Mouse (Mus musculus) stomach, embryonic 16.5 days (tissue): ENCODE results near the gene Mapkap1. TPM values are rescaled to one million over a fixed set of nuclear protein-coding genes. Genes with fewer than 3 reads are reported as not detected.

ENCODE experiments used
- ATAC-seq: fragments of 200-750 bp; cut with Nextera tagmentation; 2 replicates; pipeline ENCODE4 v1.8.0; 2017; ENCODE audit warnings: moderate number of reproducible peaks, moderate TSS enrichment; ENCODE audit not compliant: insufficient read depth, low FRiP score
- H3K27ac ChIP-seq: fragments of 300-500 bp; sonication (generic); 2 replicates; pipeline ENCODE4 v1.5.1; 2014; ENCODE audit warnings: low read length
- H3K27me3 ChIP-seq: fragments of 300-500 bp; sonication (generic); 2 replicates; pipeline ENCODE4 v1.6.1; 2014; ENCODE audit warnings: low read length, control low read depth, mixed read lengths; ENCODE audit not compliant: control insufficient read depth, insufficient read depth
- H3K36me3 ChIP-seq: fragments of 300-500 bp; sonication (generic); 2 replicates; pipeline ENCODE4 v1.6.1; 2014; ENCODE audit warnings: low read length; ENCODE audit not compliant: control insufficient read depth, insufficient read depth
- H3K4me1 ChIP-seq: fragments of 300-500 bp; sonication (generic); 2 replicates; pipeline ENCODE4 v1.6.1; 2014; ENCODE audit warnings: low read length, control low read depth, mixed read lengths; ENCODE audit not compliant: control insufficient read depth, insufficient read depth
- H3K4me2 ChIP-seq: fragments of 300-500 bp; sonication (generic); 2 replicates; pipeline ENCODE4 v1.6.1; 2014; ENCODE audit warnings: low read depth, low read length, mixed read lengths
- H3K4me3 ChIP-seq: fragments of 300-500 bp; sonication (generic); replicated peaks from 2 replicates; pipeline ENCODE4 v1.5.1; 2014; ENCODE audit warnings: mild to moderate bottlenecking, low read length
- H3K9ac ChIP-seq: fragments of 300-500 bp; sonication (generic); 2 replicates; pipeline ENCODE4 v1.6.1; 2014; ENCODE audit warnings: low read length
- H3K9me3 ChIP-seq: fragments of 300-500 bp; sonication (generic); replicated peaks from 2 replicates; pipeline ENCODE4 v1.6.1; 2016; ENCODE audit warnings: low read length, control low read depth; ENCODE audit not compliant: control insufficient read depth
- WGBS: fragments of 180-500 bp; shearing (Covaris S2); extraction: QIAGEN DNeasy Blood & Tissue Kit; methylation state at CpG from one replicate; pipeline ENCODE4 v1.1.7; 2014; 5-methylcytosine and 5-hydroxymethylcytosine counted together
- polyA plus RNA-seq: library from polyadenylated mRNA; unstranded; fragments of >200 nt; fragmentation: Nextera tagmentation; extraction: Ambion mirVana; gene quantifications from 2 replicates; pipeline ENCODE4 v1.2.1, GENCODE M21; 2015

Gene Mapkap1
- polyA plus RNA-seq, 1 experiment from 2014 or later, result 66.9 TPM

DNA sequence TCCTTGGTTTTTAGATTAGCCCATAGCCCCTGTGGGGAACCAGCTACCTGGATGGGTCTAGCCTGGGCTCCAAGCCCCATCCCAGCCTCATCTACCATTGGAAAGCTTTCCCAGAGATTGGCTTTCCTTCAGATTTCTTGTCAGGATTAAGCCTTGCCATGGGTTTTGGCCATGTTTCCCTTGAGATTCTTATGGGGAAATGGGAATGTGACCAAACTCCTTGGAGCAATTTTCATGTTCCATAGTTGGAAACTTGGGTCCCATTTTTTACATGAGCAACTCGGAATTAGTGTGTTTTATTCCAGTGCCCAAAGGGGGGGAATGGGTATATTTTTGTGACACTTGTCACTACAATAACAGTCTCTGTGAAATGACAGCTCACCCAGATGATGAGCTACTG is 125.8 kb downstream of the Mapkap1 start:
- no peak for ATAC-seq
- H3K4me1 ChIP-seq, result peaks cover 25% of the 10 kb centered on the region
- H3K27me3 ChIP-seq, result no peaks in the 10 kb centered on the region
- 0 out of 2 replicates have a peak, but pooled peaks cover 3% of the 10 kb centered on the region for H3K36me3 ChIP-seq
- no peak overlapping the region for H3K4me3 ChIP-seq
- no peak overlapping the region for H3K9ac ChIP-seq
- H3K4me2 ChIP-seq, result no peak overlapping the region
- H3K9me3 ChIP-seq, result no peaks in the 10 kb centered on the region
- 66% methylated on average over 1 of the region's 1 CpGs for WGBS
- H3K27ac ChIP-seq, result peak overlapping the region; percentile 77

DNA sequence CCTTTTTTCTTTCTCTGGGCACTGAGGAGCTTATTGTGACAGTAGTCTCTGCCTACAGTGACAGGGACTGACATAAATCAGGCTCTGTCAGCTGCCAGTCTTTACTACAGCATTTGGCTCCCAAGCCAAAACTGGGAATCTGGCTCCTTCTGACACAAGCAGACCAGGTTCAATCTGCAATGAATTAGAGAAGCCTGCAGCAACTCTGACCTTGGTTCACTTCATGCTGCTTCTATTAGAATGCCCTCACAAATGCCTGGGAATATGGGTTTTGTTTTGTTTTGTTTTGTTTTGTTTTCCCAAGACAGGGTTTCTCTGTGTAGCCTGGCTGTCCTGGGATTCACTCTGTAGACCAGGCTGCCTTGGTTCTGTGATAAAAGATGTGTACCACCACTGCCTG is 126.7 kb downstream of the Mapkap1 start:
- H3K9ac ChIP-seq, result no peak overlapping the region
- 0 out of 2 replicates have a peak, but pooled peaks cover 3% of the 10 kb centered on the region for H3K36me3 ChIP-seq
- H3K4me2 ChIP-seq, result no peak overlapping the region
- no peak overlapping the region for H3K4me3 ChIP-seq
- H3K27me3 ChIP-seq, result no peaks in the 10 kb centered on the region
- no peak for ATAC-seq
- H3K27ac ChIP-seq, result no peak overlapping the region
- H3K9me3 ChIP-seq, result no peaks in the 10 kb centered on the region
- peaks cover 22% of the 10 kb centered on the region for H3K4me1 ChIP-seq

DNA sequence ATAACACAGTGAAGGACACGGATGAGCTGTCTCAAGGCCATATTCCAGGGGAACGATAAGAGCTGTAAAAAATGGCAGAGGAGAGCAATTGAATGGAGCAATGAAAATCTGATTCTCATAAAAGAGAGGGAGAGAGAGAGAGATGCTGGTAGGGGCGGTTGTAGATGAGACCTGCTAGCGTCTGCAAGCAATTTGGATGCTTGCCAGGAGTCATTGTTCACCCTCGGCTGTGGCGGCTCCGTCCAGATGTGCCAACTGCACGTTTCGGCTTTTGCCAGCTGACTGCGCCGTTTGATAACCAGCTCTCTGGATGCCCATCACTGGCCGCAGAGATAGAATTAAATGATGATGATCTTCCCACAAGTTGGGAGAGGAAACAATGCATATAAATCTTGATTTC is 128.4 kb downstream of the Mapkap1 start:
- Histone ChIP-seq H3K4me2 (no peak overlapping the region), H3K36me3 (no peaks in the 10 kb centered on the region), H3K9ac (no peak overlapping the region), H3K4me1 (peaks cover 21% of the 10 kb centered on the region), H3K27me3 (no peaks in the 10 kb centered on the region), H3K27ac (no peak overlapping the region), H3K4me3 (no peak overlapping the region), H3K9me3 (no peaks in the 10 kb centered on the region)
- no peak for ATAC-seq
- 55% methylated on average over 12 of the region's 12 CpGs for WGBS

DNA sequence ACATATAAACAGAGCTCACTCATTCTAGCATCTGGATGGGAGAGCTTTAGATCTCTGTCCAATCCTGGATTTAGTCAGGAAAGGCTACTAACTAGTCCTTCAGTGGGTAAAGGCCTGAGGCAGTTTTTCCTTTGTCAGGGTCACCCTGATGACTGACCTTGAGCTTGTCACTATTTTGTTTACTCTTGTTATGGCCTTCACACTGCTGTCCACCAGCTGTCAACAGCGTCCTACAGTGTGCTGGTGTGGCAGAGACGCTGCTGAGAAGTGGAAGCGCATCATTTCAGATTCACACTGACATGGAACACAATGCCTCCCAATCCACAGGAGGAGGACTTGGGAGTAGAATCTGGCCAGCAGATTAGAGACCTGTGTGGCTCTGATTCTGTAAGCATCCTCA is 130.8 kb downstream of the Mapkap1 start:
- H3K4me1 ChIP-seq, result peaks cover 3% of the 10 kb centered on the region
- H3K4me3 ChIP-seq, result no peak overlapping the region
- WGBS, result 82% methylated on average over 3 of the region's 3 CpGs
- no peaks in the 10 kb centered on the region for H3K9me3 ChIP-seq
- H3K27ac ChIP-seq, result no peak overlapping the region
- H3K27me3 ChIP-seq, result no peaks in the 10 kb centered on the region
- no peaks in the 10 kb centered on the region for H3K36me3 ChIP-seq
- no peak overlapping the region for H3K9ac ChIP-seq
- H3K4me2 ChIP-seq, result no peak overlapping the region
- no peak for ATAC-seq

DNA sequence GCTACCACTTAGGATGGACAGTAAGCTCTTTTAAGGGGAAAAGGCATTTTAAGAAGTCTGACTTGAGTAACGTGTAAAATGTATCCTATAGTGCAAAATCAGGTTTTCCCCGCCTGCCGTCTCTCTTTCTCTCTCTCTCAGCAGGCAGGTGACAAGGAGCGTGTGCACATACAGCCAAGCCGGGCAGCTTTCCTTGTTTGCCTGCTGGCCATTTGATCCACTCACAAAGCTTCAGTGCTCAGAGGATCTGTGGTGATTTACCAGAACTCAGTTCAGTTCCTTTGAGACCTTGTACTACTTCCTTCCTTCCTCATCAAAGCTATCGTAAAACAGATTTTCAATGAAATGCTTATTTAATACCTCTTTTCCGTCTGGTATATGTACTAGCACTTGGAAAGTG is 137.0 kb downstream of the Mapkap1 start:
- H3K4me1 ChIP-seq, result peaks cover 16% of the 10 kb centered on the region
- H3K9ac ChIP-seq, result no peak overlapping the region
- no peak for ATAC-seq
- 64% methylated on average over 7 of the region's 7 CpGs for WGBS
- H3K27me3 ChIP-seq, result no peaks in the 10 kb centered on the region
- H3K9me3 ChIP-seq, result no peaks in the 10 kb centered on the region
- no peak overlapping the region for H3K27ac ChIP-seq
- no peak overlapping the region for H3K4me3 ChIP-seq
- no peaks in the 10 kb centered on the region for H3K36me3 ChIP-seq
- H3K4me2 ChIP-seq, result no peak overlapping the region

DNA sequence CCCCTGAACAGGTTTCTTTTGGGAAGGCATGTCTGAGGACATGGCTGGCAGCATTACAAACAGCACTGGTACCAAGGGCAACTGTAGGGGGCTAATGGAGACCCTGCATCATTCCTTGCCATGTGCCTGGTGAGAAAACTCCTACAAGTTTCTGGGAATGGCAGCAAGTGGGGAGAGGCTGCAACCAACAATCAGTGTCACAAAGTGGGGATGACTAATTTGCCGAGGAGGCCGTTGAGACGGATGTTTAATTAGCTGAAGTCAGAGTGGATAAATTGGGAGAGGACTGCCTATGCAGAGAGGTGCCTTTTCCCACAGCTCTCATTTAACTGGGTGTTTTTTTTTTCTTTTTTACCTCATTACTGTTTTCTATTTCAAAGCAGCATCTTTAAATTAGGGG is 137.4 kb downstream of the Mapkap1 start:
- Histone ChIP-seq H3K9me3 (no peaks in the 10 kb centered on the region), H3K27me3 (no peaks in the 10 kb centered on the region), H3K4me3 (no peak overlapping the region), H3K4me2 (no peak overlapping the region), H3K36me3 (no peaks in the 10 kb centered on the region), H3K9ac (no peak overlapping the region; the same call in 1 of the 2 replicates), H3K27ac (no peak overlapping the region), H3K4me1 (peaks cover 16% of the 10 kb centered on the region)
- ATAC-seq, result no peak
- WGBS, result 43% methylated on average over 3 of the region's 3 CpGs

DNA sequence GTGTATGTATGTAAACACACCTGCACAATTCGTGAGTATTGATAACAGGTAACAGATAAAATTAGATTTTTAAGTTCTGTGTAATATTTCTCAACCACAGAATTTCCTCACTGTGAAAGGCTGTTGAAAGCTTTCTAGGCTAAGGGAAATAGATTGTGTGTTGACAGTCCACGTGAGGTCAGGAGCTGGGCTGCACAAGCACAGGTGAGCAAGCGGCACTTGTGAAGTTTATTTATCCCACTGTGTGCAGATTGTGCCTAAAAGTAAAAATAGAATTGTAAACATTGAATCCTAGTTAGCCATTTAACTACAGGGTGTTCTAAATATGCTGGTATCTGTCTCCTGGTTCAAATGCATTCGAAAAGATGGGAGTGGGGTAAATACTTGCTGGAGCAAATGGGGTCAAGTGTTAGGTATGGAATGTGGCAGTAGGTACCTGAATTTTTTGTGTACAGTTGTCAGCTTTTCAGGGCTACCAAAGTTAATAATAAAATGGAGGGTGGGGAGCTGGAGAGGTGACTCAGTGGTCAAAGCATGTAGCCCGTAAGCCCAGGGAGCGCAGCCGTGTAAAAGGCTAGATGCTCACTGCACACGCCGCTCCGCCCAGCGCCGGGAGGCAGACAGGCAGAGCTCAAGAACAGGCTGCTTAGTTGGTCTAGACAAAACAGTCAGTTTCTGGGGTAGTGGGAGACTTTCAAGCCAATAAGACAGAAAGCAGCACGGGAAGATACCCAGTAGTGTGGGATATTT is 138.2 kb downstream of the Mapkap1 start:
- no peaks in the 10 kb centered on the region for H3K9me3 ChIP-seq
- peaks cover 21% of the 10 kb centered on the region for H3K4me1 ChIP-seq
- H3K27me3 ChIP-seq, result no peaks in the 10 kb centered on the region
- no peak overlapping the region for H3K4me2 ChIP-seq
- H3K9ac ChIP-seq, result no peak overlapping the region
- H3K36me3 ChIP-seq, result no peaks in the 10 kb centered on the region
- 73% methylated on average over 13 of the region's 13 CpGs for WGBS
- no peak overlapping the region for H3K4me3 ChIP-seq
- no peak; the same call in 1 of the 2 replicates for ATAC-seq
- H3K27ac ChIP-seq, result no peak overlapping the region

DNA sequence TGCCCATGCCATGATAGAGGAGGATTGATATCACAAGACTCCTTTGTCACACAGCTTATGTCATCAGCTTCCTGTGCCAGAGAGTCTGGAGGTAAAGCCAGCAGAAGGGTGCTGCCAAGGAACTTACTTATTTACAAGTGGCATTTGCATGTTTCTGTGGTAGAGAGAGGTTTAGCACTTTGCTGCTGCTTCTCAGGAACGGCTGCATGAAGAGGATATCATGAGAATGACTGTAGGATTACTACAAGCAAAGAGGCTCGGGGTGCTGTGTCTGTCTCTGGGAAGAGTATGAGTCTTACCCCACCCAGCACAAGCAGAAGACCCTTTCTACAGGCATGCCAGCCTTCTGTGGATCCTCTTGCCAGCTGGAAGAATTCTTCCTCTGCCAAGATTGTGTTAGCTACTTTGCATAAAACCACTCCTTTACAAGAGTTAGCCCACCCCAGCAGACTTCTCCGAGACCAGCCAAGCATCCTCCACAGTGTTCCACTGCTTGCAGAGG is 139.7 kb downstream of the Mapkap1 start:
- Histone ChIP-seq H3K27me3 (no peaks in the 10 kb centered on the region), H3K4me1 (peaks cover 28% of the 10 kb centered on the region), H3K4me3 (no peak overlapping the region), H3K27ac (no peak overlapping the region), H3K36me3 (no peaks in the 10 kb centered on the region), H3K4me2 (no peak overlapping the region), H3K9me3 (no peaks in the 10 kb centered on the region), H3K9ac (no peak overlapping the region)
- no peak for ATAC-seq
- 66% methylated on average over 3 of the region's 3 CpGs for WGBS

DNA sequence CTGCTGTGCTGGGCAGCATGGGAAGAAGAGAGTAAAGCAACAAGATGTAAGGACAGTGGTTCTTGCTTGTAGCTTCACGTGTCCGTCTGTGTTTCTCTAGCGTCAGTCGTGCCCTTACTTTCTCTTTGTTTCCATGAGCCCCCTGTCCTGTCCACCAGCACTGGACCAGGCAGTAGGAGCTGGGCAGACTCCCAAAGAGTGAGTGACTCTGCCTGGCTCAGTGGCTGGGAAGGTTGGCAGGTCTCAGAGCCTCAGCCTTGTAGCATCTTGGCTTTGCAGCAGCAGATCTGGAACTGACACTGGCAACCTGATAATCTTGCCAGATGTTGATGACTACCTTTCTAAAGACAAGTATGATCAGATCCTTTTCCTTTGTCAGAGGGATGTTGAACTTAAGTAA is 140.9 kb downstream of the Mapkap1 start:
- H3K9me3 ChIP-seq, result no peaks in the 10 kb centered on the region
- WGBS, result 94% methylated on average over 4 of the region's 4 CpGs
- H3K27me3 ChIP-seq, result no peaks in the 10 kb centered on the region
- H3K9ac ChIP-seq, result no peak overlapping the region
- H3K4me1 ChIP-seq, result peaks cover 36% of the 10 kb centered on the region
- H3K4me3 ChIP-seq, result no peak overlapping the region
- H3K4me2 ChIP-seq, result no peak overlapping the region
- no peak overlapping the region for H3K27ac ChIP-seq
- no peak for ATAC-seq
- H3K36me3 ChIP-seq, result no peaks in the 10 kb centered on the region
